Mouse (Mus musculus) cortical plate, adult 2 months (tissue): ENCODE data around the gene Pax3. TPM values are rescaled to one million over a fixed set of nuclear protein-coding genes. Genes with fewer than 3 reads are reported as not detected.

Experiments
- H3K27ac ChIP-seq: fragments of 200-500 bp; 2 replicates; pipeline ENCODE4 v1.5.1; 2012; ENCODE audit warnings: low read length, control low read depth, inconsistent platforms; ENCODE audit not compliant: insufficient read depth
- H3K4me1 ChIP-seq: fragments of 200-500 bp; 2 replicates; pipeline ENCODE4 v1.6.1; 2011; ENCODE audit warnings: low read length; ENCODE audit not compliant: control insufficient read depth, insufficient read depth
- H3K4me3 ChIP-seq: fragments of 200-500 bp; 2 replicates; pipeline ENCODE4 v1.5.1; 2011; ENCODE audit warnings: mild to moderate bottlenecking, low read length, control low read depth; ENCODE audit not compliant: insufficient read depth
- CTCF ChIP-seq: fragments of 200-500 bp; IDR thresholded peaks from 2 replicates; pipeline ENCODE4 v1.5.1; 2011; ENCODE audit warnings: mild to moderate bottlenecking, control low read depth, low read length; ENCODE audit not compliant: insufficient read depth; ENCODE audit errors: extremely low read depth
- POLR2A ChIP-seq: fragments of 200-500 bp; IDR thresholded peaks from 2 replicates; pipeline ENCODE4 v1.6.1; 2011; ENCODE audit warnings: mild to moderate bottlenecking, low read length, control low read depth; ENCODE audit not compliant: insufficient read depth; ENCODE audit errors: extremely low read depth
- polyA plus RNA-seq: library from polyadenylated mRNA; depleted of rRNA; stranded (reverse); fragments of >200 nt; gene quantifications from 2 replicates; pipeline ENCODE4 v1.2.3, GENCODE M21; 2012

Gene Pax3
- polyA plus RNA-seq, 1 experiment = not detected

GRCm38 (mm10) chr1:78200191-78200590 is 3.3 kb upstream of the Pax3 start:
- TF ChIP-seq CTCF (no peak), POLR2A (no peak)
- Histone ChIP-seq H3K4me3 (no peak overlapping the region), H3K4me1 (no peaks in the 10 kb centered on the region), H3K27ac (no peak overlapping the region)

- no peak overlapping the region for H3K4me3 ChIP-seq
- no peak overlapping the region for H3K27ac ChIP-seq
- H3K4me1 ChIP-seq = no peaks in the 10 kb centered on the region
- TF ChIP-seq POLR2A = no peak
- TF ChIP-seq CTCF = no peak
Observed at GRCm38 (mm10) chr1:78199221-78199620, 2.3 kb upstream of the Pax3 start.

- TF ChIP-seq CTCF = no peak
- no peak for TF ChIP-seq POLR2A
- Histone ChIP-seq H3K4me1 (no peaks in the 10 kb centered on the region), H3K27ac (no peak overlapping the region), H3K4me3 (no peak overlapping the region)
Observed at GRCm38 (mm10) chr1:78198319-78198940, 1.5 kb upstream of the Pax3 start.

GRCm38 (mm10) chr1:78197351-78198234 is 659 bp upstream of the Pax3 start:
- TF ChIP-seq CTCF = no peak
- TF ChIP-seq POLR2A = no peak
- no peak overlapping the region for H3K4me3 ChIP-seq
- H3K4me1 ChIP-seq = no peaks in the 10 kb centered on the region
- H3K27ac ChIP-seq = no peak overlapping the region

GRCm38 (mm10) chr1:78195771-78196712 is 892 bp downstream of the Pax3 start:
- TF ChIP-seq CTCF = no peak
- no peak for TF ChIP-seq POLR2A
- Histone ChIP-seq H3K4me1 (no peaks in the 10 kb centered on the region), H3K4me3 (no peak overlapping the region), H3K27ac (no peak overlapping the region)

- Histone ChIP-seq H3K27ac (no peak overlapping the region), H3K4me1 (no peaks in the 10 kb centered on the region), H3K4me3 (no peak overlapping the region)
- TF ChIP-seq POLR2A = no peak
- TF ChIP-seq CTCF = no peak
Observed at GRCm38 (mm10) chr1:78195145-78195544, 1.8 kb downstream of the Pax3 start.

GRCm38 (mm10) chr1:78194381-78195047 is 2.4 kb downstream of the Pax3 start:
- H3K4me1 ChIP-seq = no peaks in the 10 kb centered on the region
- no peak overlapping the region for H3K4me3 ChIP-seq
- no peak overlapping the region for H3K27ac ChIP-seq
- TF ChIP-seq POLR2A (no peak), CTCF (no peak)

GRCm38 (mm10) chr1:78193465-78193991 is 3.4 kb downstream of the Pax3 start:
- Histone ChIP-seq H3K4me1 (no peaks in the 10 kb centered on the region), H3K4me3 (no peak overlapping the region), H3K27ac (no peak overlapping the region)
- TF ChIP-seq POLR2A (no peak), CTCF (no peak)

GRCm38 (mm10) chr1:78192746-78193464 is 4.0 kb downstream of the Pax3 start:
- Histone ChIP-seq H3K4me3 (no peak overlapping the region), H3K27ac (no peak overlapping the region), H3K4me1 (no peaks in the 10 kb centered on the region)
- no peak for TF ChIP-seq CTCF
- no peak for TF ChIP-seq POLR2A
